18 mouse cellular contexts compared by ENCODE assay signal in the genomic region with DNA sequence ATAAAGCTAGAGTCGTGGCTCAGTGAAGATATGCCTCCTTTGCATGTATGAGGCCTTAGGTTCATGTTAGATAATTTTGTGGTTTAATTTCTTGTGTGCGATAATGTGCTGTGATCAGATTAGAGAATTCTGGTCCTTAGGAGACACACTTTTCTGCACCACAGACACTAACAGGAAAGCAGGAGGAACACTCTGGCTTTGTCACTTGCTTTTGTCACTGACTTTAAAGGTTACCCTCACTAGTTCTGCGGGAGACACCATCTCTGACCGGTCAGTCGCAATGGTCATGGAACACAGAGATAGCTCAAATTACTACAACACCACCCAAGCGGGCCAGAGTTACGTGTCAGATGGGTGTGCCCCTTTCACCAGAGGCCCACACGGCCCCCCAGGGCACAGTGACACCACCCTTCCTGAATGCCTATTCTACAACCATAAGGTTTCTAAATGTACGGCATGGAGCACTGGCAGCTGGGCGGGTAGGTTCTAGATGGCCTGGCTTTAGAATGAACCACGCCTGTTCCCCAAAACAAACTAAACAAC. TPM values are rescaled to one million over a fixed set of nuclear protein-coding genes. Genes with fewer than 3 reads are reported as not detected.
DNase-seq lines count a peak whose midpoint lies in the region; ATAC-seq and TF ChIP-seq lines count a peak whose summit lies in the region.
"Had no signal": no experiment of that assay in that cellular context is flagged by ENCODE, and none has a peak within 500 bp of the region (broad histone marks: within the 10 kb centered on the region; RNA-seq: fewer than 3 reads in every experiment).

No protein-coding gene starts in this region.

- H3K4me1 ChIP-seq in MEL (ENCODE audit: control insufficient read depth in 1 of 2, insufficient read depth in 2 of 2, low read length in 2 of 2) = peaks cover 19 to 53% of the 10 kb centered on the region in 2 experiments
- peaks cover 9% of the 10 kb centered on the region for H3K4me1 ChIP-seq in intestine, embryonic 16.5 days (ENCODE audit: control insufficient read depth, insufficient read depth, low read length)

- no peaks in the 10 kb centered on the region for H3K27me3 ChIP-seq in MEL (ENCODE audit: control insufficient read depth in 1 of 2, insufficient read depth in 2 of 2, low read length in 2 of 2)
- H3K27me3 ChIP-seq in intestine, embryonic 16.5 days (replicated peaks; ENCODE audit: control insufficient read depth, insufficient read depth, low read length) = no peaks in the 10 kb centered on the region
- H3K27me3 ChIP-seq: neural tube, embryonic 15.5 days had no signal

- peak overlapping the region; percentile 97 for H3K27ac ChIP-seq in MEL (ENCODE audit: control insufficient read depth, low read depth, low read length)
- H3K27ac ChIP-seq in intestine, embryonic 16.5 days (ENCODE audit: low read length) = no peak overlapping the region
- no peak overlapping the region for H3K27ac ChIP-seq in layer of hippocampus, adult 2 months
- H3K27ac ChIP-seq: neural tube, embryonic 15.5 days had no signal

- no peaks in the 10 kb centered on the region for H3K9me3 ChIP-seq in MEL (replicated peaks; ENCODE audit: insufficient read depth, low read length)
- H3K9me3 ChIP-seq in intestine, embryonic 16.5 days (ENCODE audit: control insufficient read depth, low read length) = no peaks in the 10 kb centered on the region
- H3K9me3 ChIP-seq: neural tube, embryonic 15.5 days had no signal

- H3K36me3 ChIP-seq in MEL (ENCODE audit: control insufficient read depth in 1 of 2, insufficient read depth in 2 of 2, low read length in 2 of 2) = peaks cover 0 to 36% of the 10 kb centered on the region in 2 experiments; a peak in 2 of 4 replicates
- H3K36me3 ChIP-seq in intestine, embryonic 16.5 days (ENCODE audit: control insufficient read depth, insufficient read depth, low read length) = no peaks in the 10 kb centered on the region
- H3K36me3 ChIP-seq: neural tube, embryonic 15.5 days had no signal

- DNase-seq in 416B (ENCODE audit: low read depth) (peak; percentile 12), MEL (ENCODE audit: low read depth, low spot score) (peak; percentile 87)
- DNase-seq in adrenal gland, postnatal 36 days = no peak
- no peak for DNase-seq in layer of hippocampus, adult 2 months (ENCODE audit: low spot score in 2 of 2)
- DNase-seq: heart, adult 18-20 months; heart, postnatal 14 days; kidney, postnatal 25 days; lung, postnatal 36 days had no signal

- 76% methylated on average over 11 of the region's 11 CpGs for WGBS in intestine, embryonic 16.5 days

- ATAC-seq in intestine, embryonic 16.5 days = peak; percentile 65; the same call in 1 of the 2 replicates
- peak; percentile 77 for ATAC-seq in megakaryocyte-erythroid progenitor cell, adult 5-6 weeks (replicated peaks; ENCODE audit: low FRiP score, low TSS enrichment, poor library complexity, severe bottlenecking)
- ATAC-seq in CD4-positive, CD25-positive, alpha-beta regulatory T cell, adult 4 months = no peak
- ATAC-seq: activated CD4-positive, CD25-positive, alpha-beta regulatory T cell, adult 4 months; inflammation-experienced regulatory T-cells, adult 6 months had no signal

- no peaks in the 10 kb centered on the region; the same call in 1 of the 2 replicates for H3K79me2 ChIP-seq in MEL (ENCODE audit: control insufficient read depth, insufficient read depth, low read length, poor library complexity)

- H3K4me2 ChIP-seq in intestine, embryonic 16.5 days (ENCODE audit: low read depth, low read length) = no peak overlapping the region

- no peak for TF ChIP-seq CTCF in MEL (IDR thresholded peaks at IDR 0.05 in 2 of 3, conservative IDR thresholded peaks at IDR 0.05 in 1 of 3; ENCODE audit: control insufficient read depth in 1 of 3, insufficient read depth in 1 of 3, low read depth in 2 of 3, low read length in 3 of 3, poor library complexity in 1 of 3, severe bottlenecking in 1 of 3)
- no peak for TF ChIP-seq CTCF in layer of hippocampus, adult 2 months (conservative IDR thresholded peaks at IDR 0.05)

- no peak for TF ChIP-seq RAD21 in MEL (IDR thresholded peaks at IDR 0.05; ENCODE audit: low read depth, low read length)

- peak overlapping the region; percentile 48 for H3K9ac ChIP-seq in MEL (ENCODE audit: control insufficient read depth, low read depth, low read length, poor library complexity, severe bottlenecking)
- H3K9ac ChIP-seq in intestine, embryonic 16.5 days (ENCODE audit: low read depth, low read length) = no peak overlapping the region
- H3K9ac ChIP-seq: neural tube, embryonic 15.5 days had no signal

- peak; percentile 94 to 98 for TF ChIP-seq EP300 in MEL (IDR thresholded peaks at IDR 0.05; ENCODE audit: low read depth in 1 of 2, low read length in 2 of 2)

- peak overlapping the region; percentile 43 to 51 for H3K4me3 ChIP-seq in MEL (ENCODE audit: control insufficient read depth in 1 of 2, insufficient read depth in 1 of 2, low read depth in 2 of 2, low read length in 2 of 2)
- H3K4me3 ChIP-seq in intestine, embryonic 16.5 days (ENCODE audit: low read length) = no peak overlapping the region
- H3K4me3 ChIP-seq in layer of hippocampus, adult 2 months = no peak overlapping the region
- H3K4me3 ChIP-seq: neural tube, embryonic 15.5 days had no signal

- no peak for TF ChIP-seq POLR2A in MEL (IDR thresholded peaks at IDR 0.05; ENCODE audit: control insufficient read depth in 1 of 2, insufficient read depth in 1 of 2, low read depth in 1 of 2, low read length in 2 of 2, poor library complexity in 1 of 2)

TF ChIP-seq in MEL, 35 proteins besides CTCF, POLR2A, EP300 and RAD21 (continues in another document):
- TF ChIP-seq GATA1 (IDR thresholded peaks at IDR 0.05; ENCODE audit: low read depth, low read length) = peak; percentile 99
- no peak for TF ChIP-seq ZC3H11A (IDR thresholded peaks at IDR 0.05; ENCODE audit: low read depth, low read length)
- no peak for TF ChIP-seq MEF2A (IDR thresholded peaks at IDR 0.05; ENCODE audit: extremely low read depth, insufficient replicate concordance, low read depth, low read length, poor library complexity, severe bottlenecking)
- TF ChIP-seq BHLHE40 (IDR thresholded peaks at IDR 0.05; ENCODE audit: borderline replicate concordance, low read depth, low read length) = peak; percentile 75
- TF ChIP-seq E2F4 (IDR thresholded peaks at IDR 0.05; ENCODE audit: borderline replicate concordance, low read depth, low read length) = no peak
- TF ChIP-seq SIN3A (IDR thresholded peaks at IDR 0.05; ENCODE audit: low read length) = peak; percentile 88
- no peak for TF ChIP-seq ELF1 (IDR thresholded peaks at IDR 0.05; ENCODE audit: low read depth, low read length)
- no peak for TF ChIP-seq TBP (IDR thresholded peaks at IDR 0.05; ENCODE audit: low read depth, low read length)
- 0 out of 2 replicates have a peak, but pooled peaks have one; percentile 45 for TF ChIP-seq KAT2A (conservative IDR thresholded peaks at IDR 0.05; ENCODE audit: low read depth, low read length)
- no peak for TF ChIP-seq CHD1 (IDR thresholded peaks at IDR 0.05; ENCODE audit: low read depth, low read length)
- no peak for TF ChIP-seq USF1 (IDR thresholded peaks at IDR 0.05; ENCODE audit: low read depth, low read length)
- no peak for TF ChIP-seq UBTF (IDR thresholded peaks at IDR 0.05; ENCODE audit: borderline replicate concordance, insufficient read depth, low read depth, low read length)
- TF ChIP-seq MAZ (IDR thresholded peaks at IDR 0.05; ENCODE audit: low read depth, low read length) = peak; percentile 83
- peak; percentile 91 for TF ChIP-seq RCOR1 (IDR thresholded peaks at IDR 0.05; ENCODE audit: low read depth, low read length)
- peak; percentile 85 for TF ChIP-seq MXI1 (IDR thresholded peaks at IDR 0.05; ENCODE audit: low read depth, low read length)
- TF ChIP-seq USF2 (IDR thresholded peaks at IDR 0.05; ENCODE audit: borderline replicate concordance in 1 of 2, insufficient read depth in 1 of 2, low read depth in 1 of 2, low read length in 2 of 2) = no peak
- TF ChIP-seq MAFK (IDR thresholded peaks at IDR 0.05; ENCODE audit: borderline replicate concordance, low read depth, low read length) = peak; percentile 79

RNA-seq across cellular contexts. Expression of a gene that starts 5.7 kb away (rescaled TPM):
- not detected in 2 replicates for total RNA-seq in MEL (2012; rRNA removed)
- polyA plus RNA-seq in MEL (2012; ENCODE audit: insufficient read depth in 1 of 2, insufficient read length in 2 of 2, low read depth in 1 of 2, low replicate concordance in 2 of 2, missing spikeins in 1 of 2) = not detected
- polyA plus RNA-seq in intestine, embryonic 16.5 days (2015; fragmentation: Nextera tagmentation; extraction: Ambion mirVana) = not detected in 2 replicates
- not detected in 2 replicates for total RNA-seq in megakaryocyte-erythroid progenitor cell, adult 5-6 weeks (2014; fragmentation: Nextera tagmentation)
- not detected in 2 replicates for total RNA-seq in megakaryocyte-erythroid progenitor cell, adult 5-6 weeks (2017)
- not detected for total RNA-seq in adrenal gland, postnatal 36 days (2021)
- not detected for polyA plus RNA-seq in CD4-positive, CD25-positive, alpha-beta regulatory T cell, adult 4 months (2017; shearing (Covaris generic))
- not detected for total RNA-seq in layer of hippocampus, adult 2 months (2021)
- total RNA-seq: heart, adult 18-20 months; heart, postnatal 14 days; left cerebral cortex, adult 18-20 months; midbrain, postnatal 0 days had no signal
- polyA plus RNA-seq: activated CD4-positive, CD25-positive, alpha-beta regulatory T cell, adult 4 months; frontal cortex, adult 2 months; inflammation-experienced regulatory T-cells, adult 6 months; limb, embryonic 14.5 days; midbrain, postnatal 0 days; neural tube, embryonic 15.5 days had no signal

RNA-seq across cellular contexts. Expression of a gene that starts 26.2 kb away (rescaled TPM):
- 52.7 and 60.9 TPM in 2 replicates for total RNA-seq in MEL (2012; rRNA removed)
- 10 to 100 TPM in 1 of 2 experiments, not detected in 1; 46.5 TPM for polyA plus RNA-seq in MEL (2012; ENCODE audit: insufficient read depth in 1 of 2, insufficient read length in 2 of 2, low read depth in 1 of 2, low replicate concordance in 2 of 2, missing spikeins in 1 of 2)
- 8.4 and 9.3 TPM in 2 replicates for polyA plus RNA-seq in intestine, embryonic 16.5 days (2015; fragmentation: Nextera tagmentation; extraction: Ambion mirVana)
- 42.9 and 52.9 TPM in 2 replicates for total RNA-seq in megakaryocyte-erythroid progenitor cell, adult 5-6 weeks (2014; fragmentation: Nextera tagmentation)
- total RNA-seq in megakaryocyte-erythroid progenitor cell, adult 5-6 weeks (2017) = 87.4 and 94.0 TPM in 2 replicates
- total RNA-seq in adrenal gland, postnatal 36 days (2021) = 10 to 100 TPM; 50.9 to 51.9 TPM
- polyA plus RNA-seq in CD4-positive, CD25-positive, alpha-beta regulatory T cell, adult 4 months (2017; shearing (Covaris generic)) = 10 to 100 TPM; 12.6 to 24.4 TPM
- total RNA-seq in layer of hippocampus, adult 2 months (2021) = 10 to 100 TPM; 47.9 to 50.9 TPM

RNA-seq across cellular contexts. Expression of a gene that starts 26.2 kb away (rescaled TPM):
- total RNA-seq in MEL (2012; rRNA removed) = 53.5 and 59.9 TPM in 2 replicates
- 10 to 100 TPM in 1 of 2 experiments, not detected in 1; 61.7 TPM for polyA plus RNA-seq in MEL (2012; ENCODE audit: insufficient read depth in 1 of 2, insufficient read length in 2 of 2, low read depth in 1 of 2, low replicate concordance in 2 of 2, missing spikeins in 1 of 2)
- polyA plus RNA-seq in intestine, embryonic 16.5 days (2015; fragmentation: Nextera tagmentation; extraction: Ambion mirVana) = 31.3 and 34.2 TPM in 2 replicates
- total RNA-seq in megakaryocyte-erythroid progenitor cell, adult 5-6 weeks (2014; fragmentation: Nextera tagmentation) = 44.5 and 60.0 TPM in 2 replicates
- total RNA-seq in megakaryocyte-erythroid progenitor cell, adult 5-6 weeks (2017) = 28.5 and 30.1 TPM in 2 replicates
- total RNA-seq in adrenal gland, postnatal 36 days (2021) = 10 to 100 TPM; 23.1 to 24.2 TPM
- polyA plus RNA-seq in CD4-positive, CD25-positive, alpha-beta regulatory T cell, adult 4 months (2017; shearing (Covaris generic)) = 10 to 100 TPM; 17.6 to 20.1 TPM
- total RNA-seq in layer of hippocampus, adult 2 months (2021) = 10 to 100 TPM; 16.8 to 16.9 TPM

Comparison
In these comparisons a context has a peak if more than half of its experiments do, and no peak if none do; other contexts are left out.
1. DNase-seq: peak in 416B (single experiment) and MEL (single experiment); none in adrenal gland, postnatal 36 days (0 of 2) and layer of hippocampus, adult 2 months (0 of 2).
2. H3K4me3 ChIP-seq: peak in MEL (2 of 2); none in intestine, embryonic 16.5 days (single experiment) and layer of hippocampus, adult 2 months (single experiment).